Mouse (Mus musculus) hindbrain, embryonic 11.5 days (tissue): ENCODE measurements around the gene Scaf8. TPM values are rescaled to one million over a fixed set of nuclear protein-coding genes. Genes with fewer than 3 reads are reported as not detected.
"Not testable (repeated sequence)": the region's sequence is repeated elsewhere in the genome, so short reads cannot be mapped to it uniquely, and the experiment has no call there.

ENCODE experiments used
- ATAC-seq: fragments of 200-750 bp; cut with Nextera tagmentation; 2 replicates; pipeline ENCODE4 v1.8.0; 2017; ENCODE audit warnings: mild to moderate bottlenecking, moderate TSS enrichment, moderate library complexity; ENCODE audit not compliant: low FRiP score
- DNase-seq: peaks from one replicate; pipeline ENCODE4 v3.0.0-alpha.2; 2015; ENCODE audit warnings: low spot score
- H3K27ac ChIP-seq: fragments of 300-500 bp; sonication (generic); 2 replicates; pipeline ENCODE4 v1.5.1; 2014; ENCODE audit warnings: mild to moderate bottlenecking, low read depth, low read length
- H3K27me3 ChIP-seq: fragments of 300-500 bp; sonication (generic); 2 replicates; pipeline ENCODE4 v1.6.1; 2014; ENCODE audit warnings: mild to moderate bottlenecking, low read length, moderate library complexity, mixed read lengths; ENCODE audit not compliant: control insufficient read depth, insufficient read depth
- H3K36me3 ChIP-seq: fragments of 300-500 bp; sonication (generic); 2 replicates; pipeline ENCODE4 v1.6.1; 2014; ENCODE audit warnings: mild to moderate bottlenecking, low read length, moderate library complexity, mixed read lengths; ENCODE audit not compliant: control insufficient read depth, insufficient read depth
- H3K4me1 ChIP-seq: fragments of 300-500 bp; sonication (generic); replicated peaks from 2 replicates; pipeline ENCODE4 v1.6.1; 2014; ENCODE audit warnings: low read length, mixed read lengths; ENCODE audit not compliant: control insufficient read depth, insufficient read depth
- H3K4me2 ChIP-seq: fragments of 300-500 bp; sonication (generic); replicated peaks from 2 replicates; pipeline ENCODE4 v1.6.1; 2014; ENCODE audit warnings: mild to moderate bottlenecking, low read depth, low read length
- H3K4me3 ChIP-seq: fragments of 300-500 bp; sonication (generic); 2 replicates; pipeline ENCODE4 v1.5.1; 2014; ENCODE audit warnings: low read depth, low read length
- H3K9ac ChIP-seq: fragments of 300-500 bp; sonication (generic); 2 replicates; pipeline ENCODE4 v1.6.1; 2014; ENCODE audit warnings: low read depth, low read length
- H3K9me3 ChIP-seq: fragments of 300-500 bp; sonication (generic); 2 replicates; pipeline ENCODE4 v1.6.1; 2016; ENCODE audit warnings: low read length; ENCODE audit not compliant: control insufficient read depth
- WGBS: fragments of 180-500 bp; shearing (Covaris S2); extraction: QIAGEN DNeasy Blood & Tissue Kit; methylation state at CpG from one replicate; pipeline ENCODE4 v1.1.7; 2014; 5-methylcytosine and 5-hydroxymethylcytosine counted together
- polyA plus RNA-seq: library from polyadenylated mRNA; unstranded; fragments of >200 nt; fragmentation: Nextera tagmentation; extraction: Ambion mirVana; gene quantifications from 2 replicates; pipeline ENCODE4 v1.2.1, GENCODE M21; 2014

Gene Scaf8
- polyA plus RNA-seq, 1 experiment from 2014 or later: 24.3 TPM

GRCm38 (mm10) chr17:3156176-3156575, 41.4 kb downstream of the Scaf8 start:
- H3K4me2 ChIP-seq, H3K36me3 ChIP-seq: not testable (repeated sequence)

DNA sequence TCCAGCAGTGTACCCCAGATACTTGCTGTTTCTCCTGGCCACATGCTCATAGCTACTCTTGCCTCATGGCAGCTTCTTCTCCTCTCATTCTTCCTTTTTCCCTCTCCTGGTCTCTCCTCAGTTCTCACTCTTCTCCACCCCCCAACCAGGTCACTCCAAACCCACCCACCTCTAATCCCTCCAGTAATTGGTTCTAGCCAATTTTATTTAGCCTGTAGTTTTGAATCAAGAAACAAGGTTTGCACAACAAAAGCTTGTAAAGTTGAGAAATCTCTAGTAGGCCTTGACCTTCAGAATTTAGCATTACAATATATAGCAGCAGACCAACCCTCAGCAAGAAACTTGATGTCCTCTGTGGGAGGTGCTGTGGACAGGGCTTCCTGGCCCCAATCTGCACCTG, 42.2 kb downstream of the Scaf8 start:
- H3K9me3 ChIP-seq: no peaks in the 10 kb centered on the region
- H3K27ac ChIP-seq: no peak overlapping the region
- DNase-seq (no peak), ATAC-seq (no peak)
- no peaks in the 10 kb centered on the region for H3K27me3 ChIP-seq
- H3K4me1 ChIP-seq: no peaks in the 10 kb centered on the region
- H3K9ac ChIP-seq: no peak overlapping the region
- peaks cover 5% of the 10 kb centered on the region for H3K36me3 ChIP-seq
- H3K4me3 ChIP-seq: no peak overlapping the region
- no peak overlapping the region for H3K4me2 ChIP-seq

More at GRCm38 (mm10) chr17:3156176-3156575, 41.4 kb downstream of the Scaf8 start:
- not testable (repeated sequence) for H3K4me1 ChIP-seq, H3K27me3 ChIP-seq, H3K27ac ChIP-seq, H3K4me3 ChIP-seq, H3K9me3 ChIP-seq, DNase-seq, ATAC-seq, H3K9ac ChIP-seq
- 94% methylated on average over 9 of the region's 9 CpGs for WGBS

GRCm38 (mm10) chr17:3162905-3163304, 48.1 kb downstream of the Scaf8 start:
- Histone ChIP-seq H3K27me3 (no peaks in the 10 kb centered on the region), H3K36me3 (0 out of 2 replicates have a peak, but pooled peaks cover 2% of the 10 kb centered on the region), H3K9ac (no peak overlapping the region), H3K4me3 (no peak overlapping the region), H3K9me3 (no peaks in the 10 kb centered on the region), H3K4me1 (no peaks in the 10 kb centered on the region), H3K4me2 (no peak overlapping the region), H3K27ac (no peak overlapping the region)
- DNase-seq (no peak), ATAC-seq (no peak)
- WGBS: 93% methylated on average over 4 of the region's 4 CpGs

DNA sequence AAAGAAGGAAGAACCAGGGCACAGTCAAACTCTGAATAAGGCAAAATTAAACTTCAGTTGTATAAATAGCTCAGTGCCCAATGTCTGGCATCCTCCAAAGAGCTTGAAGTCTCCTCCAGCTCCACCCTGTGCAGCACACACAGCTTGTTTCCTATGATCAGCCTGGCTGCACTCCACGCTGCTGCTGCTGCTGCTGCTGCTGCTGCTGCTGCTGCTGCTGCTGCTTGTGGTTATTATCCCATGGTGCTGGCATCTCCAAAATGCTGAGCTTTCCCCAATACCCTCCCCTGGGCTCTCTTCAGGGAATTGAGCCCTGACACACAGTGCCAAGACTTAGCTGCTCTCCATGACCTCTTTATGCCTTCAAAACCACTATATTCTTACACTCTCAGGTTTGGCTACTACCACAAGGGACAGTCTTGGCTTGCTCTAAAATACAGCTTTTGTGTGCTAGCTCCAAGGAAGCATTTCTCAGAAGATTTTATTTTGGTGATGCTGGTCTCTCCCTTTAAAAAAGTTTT, 65.7 kb downstream of the Scaf8 start:
- H3K9me3 ChIP-seq, H3K4me1 ChIP-seq, H3K4me2 ChIP-seq, ATAC-seq, DNase-seq, H3K27me3 ChIP-seq, H3K9ac ChIP-seq, H3K27ac ChIP-seq, H3K36me3 ChIP-seq, H3K4me3 ChIP-seq: not testable (repeated sequence)
- WGBS: 96% methylated on average over 1 of the region's 1 CpGs

DNA sequence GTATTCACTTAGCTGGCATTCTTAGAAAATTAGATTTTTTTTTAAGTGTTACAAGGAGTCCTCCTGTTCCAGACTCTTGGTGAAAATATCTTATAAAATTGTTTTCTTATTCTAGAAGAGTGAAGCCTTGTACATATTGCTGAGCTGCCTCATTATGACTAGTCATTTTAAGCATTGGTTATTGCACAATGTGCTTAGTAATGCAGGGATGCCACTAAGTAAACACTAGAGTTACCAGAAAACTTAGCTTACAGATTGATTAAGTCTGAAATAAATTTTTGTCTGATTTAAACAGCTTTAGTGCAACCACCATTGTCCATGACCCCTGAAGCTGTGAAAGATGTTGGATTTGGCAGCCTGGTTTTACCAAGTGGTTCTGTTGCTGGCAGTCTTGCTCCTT, 80.7 kb downstream of the Scaf8 start:
- ATAC-seq, H3K36me3 ChIP-seq, H3K4me1 ChIP-seq, H3K4me2 ChIP-seq, H3K27ac ChIP-seq, DNase-seq, H3K27me3 ChIP-seq, H3K9ac ChIP-seq, H3K9me3 ChIP-seq, H3K4me3 ChIP-seq: not testable (repeated sequence)

GRCm38 (mm10) chr17:3200328-3200727, 85.6 kb downstream of the Scaf8 start:
- no peaks in the 10 kb centered on the region for H3K27me3 ChIP-seq
- DNase-seq: no peak
- no peak overlapping the region for H3K4me3 ChIP-seq
- H3K36me3 ChIP-seq: no peaks in the 10 kb centered on the region
- 79% methylated on average over 8 of the region's 8 CpGs for WGBS
- H3K4me2 ChIP-seq: no peak overlapping the region
- no peak for ATAC-seq
- no peak overlapping the region for H3K9ac ChIP-seq
- H3K4me1 ChIP-seq: no peaks in the 10 kb centered on the region
- H3K9me3 ChIP-seq: no peaks in the 10 kb centered on the region
- H3K27ac ChIP-seq: no peak overlapping the region

GRCm38 (mm10) chr17:3203916-3204315, 89.1 kb downstream of the Scaf8 start:
- Histone ChIP-seq H3K9me3 (no peaks in the 10 kb centered on the region), H3K27ac (no peak overlapping the region), H3K4me2 (no peak overlapping the region), H3K27me3 (no peaks in the 10 kb centered on the region), H3K4me1 (no peaks in the 10 kb centered on the region), H3K4me3 (no peak overlapping the region), H3K36me3 (no peaks in the 10 kb centered on the region), H3K9ac (no peak overlapping the region)
- DNase-seq (no peak), ATAC-seq (no peak)
- 86% methylated on average over 4 of the region's 4 CpGs for WGBS

GRCm38 (mm10) chr17:3204826-3205405, 90.1 kb downstream of the Scaf8 start:
- no peak for DNase-seq
- Histone ChIP-seq H3K27ac (no peak overlapping the region), H3K27me3 (no peaks in the 10 kb centered on the region), H3K9ac (no peak overlapping the region), H3K9me3 (no peaks in the 10 kb centered on the region), H3K36me3 (no peaks in the 10 kb centered on the region), H3K4me3 (no peak overlapping the region), H3K4me1 (no peaks in the 10 kb centered on the region), H3K4me2 (no peak overlapping the region)
- WGBS: 95% methylated on average over 7 of the region's 7 CpGs
- ATAC-seq: no peak

DNA sequence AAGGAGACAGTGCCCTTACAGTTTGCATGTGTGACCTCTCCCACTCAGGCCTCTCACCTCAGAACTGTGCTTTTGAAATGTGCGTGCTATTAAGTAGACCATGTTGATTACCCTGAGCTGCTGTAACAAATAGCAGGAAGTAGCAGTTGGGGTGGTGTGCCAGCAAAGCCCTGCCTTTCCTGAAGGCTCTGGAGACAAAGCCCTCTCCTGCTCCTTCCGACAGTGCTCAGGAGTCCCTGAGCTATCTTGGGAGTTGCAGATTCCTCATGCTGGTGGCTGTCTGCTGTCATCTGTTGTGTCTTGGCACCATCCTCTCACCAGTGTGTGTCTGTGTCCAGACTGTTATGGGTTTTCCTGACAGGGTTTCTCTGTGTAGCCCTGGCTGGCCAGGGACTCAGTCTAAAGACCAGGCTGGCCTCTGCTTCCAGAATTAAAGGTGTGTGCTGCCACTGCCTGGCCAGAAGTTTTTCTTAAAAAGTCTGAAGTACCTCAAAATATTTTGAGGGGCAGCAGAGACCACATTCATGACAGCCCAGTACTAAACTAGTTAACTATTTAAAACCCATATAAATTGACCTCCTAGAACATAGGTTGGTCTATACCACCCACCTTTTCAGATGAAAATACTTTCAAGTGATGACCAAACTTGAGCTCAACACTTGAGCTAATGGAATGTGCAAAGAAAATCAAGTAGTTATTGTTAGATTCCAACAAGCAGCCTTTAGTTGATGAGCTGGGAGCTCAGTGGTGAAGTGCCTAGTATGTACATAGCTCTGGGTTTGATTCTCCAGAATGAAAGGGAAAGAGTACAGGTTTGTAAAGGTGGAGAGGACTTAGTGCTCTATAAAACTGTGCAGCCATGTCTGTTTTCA, 92.0 kb downstream of the Scaf8 start:
- H3K36me3 ChIP-seq: no peaks in the 10 kb centered on the region
- ATAC-seq: no peak
- WGBS: 79% methylated on average over 2 of the region's 2 CpGs

More for the DNA sequence above, 92.0 kb downstream of the Scaf8 start:
- Histone ChIP-seq H3K4me2 (no peak overlapping the region), H3K27me3 (no peaks in the 10 kb centered on the region), H3K9ac (no peak overlapping the region), H3K4me3 (no peak overlapping the region), H3K4me1 (no peaks in the 10 kb centered on the region), H3K9me3 (no peaks in the 10 kb centered on the region), H3K27ac (no peak overlapping the region)
- DNase-seq: no peak
